Mouse (Mus musculus): Measurements from ENCODE around the gene Slc24a5. TPM values are rescaled to one million over a fixed set of nuclear protein-coding genes. Genes with fewer than 3 reads are reported as not detected.

Slc24a5 gene
- polyA plus RNA-seq, 1 experiment from 2014 or later, result 2.0 TPM

- WGBS, result 39% methylated on average over 4 of the region's 4 CpGs
- Histone ChIP-seq H3K36me3 (ENCODE audit: control insufficient read depth, insufficient read depth) (no peaks in the 10 kb centered on the region), H3K4me2 (ENCODE audit: low read depth, low read length) (no peak overlapping the region), H3K4me3 (ENCODE audit: low read length) (no peak overlapping the region), H3K27me3 (ENCODE audit: control insufficient read depth, insufficient read depth, low read length) (no peaks in the 10 kb centered on the region; the same call in 1 of the 2 replicates), H3K4me1 (ENCODE audit: control insufficient read depth, insufficient read depth, low read length) (peaks cover 7% of the 10 kb centered on the region; the same call in 1 of the 2 replicates), H3K27ac (ENCODE audit: low read length) (no peak overlapping the region), H3K9me3 (replicated peaks; ENCODE audit: control insufficient read depth, low read length) (no peaks in the 10 kb centered on the region), H3K9ac (ENCODE audit: low read length) (no peak overlapping the region)
- ATAC-seq (replicated peaks; ENCODE audit: extremely low read depth, insufficient read depth, low FRiP score), result no peak
Observed at GRCm38 (mm10) chr2:125134113-125134512, 66.2 kb downstream of the Slc24a5 start.

- Histone ChIP-seq H3K36me3 (ENCODE audit: control insufficient read depth, insufficient read depth) (no peaks in the 10 kb centered on the region), H3K4me2 (ENCODE audit: low read depth, low read length) (peak within 1 kb of the TSS; percentile 89), H3K4me1 (ENCODE audit: control insufficient read depth, insufficient read depth, low read length) (peaks cover 7% of the 10 kb centered on the region; the same call in 1 of the 2 replicates), H3K9me3 (replicated peaks; ENCODE audit: control insufficient read depth, low read length) (no peaks in the 10 kb centered on the region), H3K27me3 (ENCODE audit: control insufficient read depth, insufficient read depth, low read length) (no peaks in the 10 kb centered on the region; the same call in 1 of the 2 replicates), H3K9ac (ENCODE audit: low read length) (no peak within 1 kb of the TSS), H3K4me3 (ENCODE audit: low read length) (peak within 1 kb of the TSS; percentile 51), H3K27ac (ENCODE audit: low read length) (no peak within 1 kb of the TSS)
- 2% methylated on average over 39 of the region's 39 CpGs for whole genome bisulfite sequencing
- 0 out of 2 replicates have a peak, but pooled peaks have one; percentile 58 for ATAC-seq (replicated peaks; ENCODE audit: extremely low read depth, insufficient read depth, low FRiP score)
Observed at GRCm38 (mm10) chr2:125135903-125136811, 68.2 kb downstream of the Slc24a5 start, which contains the start of gene Ctxn2. TSS of gene Ctxn2 (plus strand) at chr2:125136692.

GRCm38 (mm10) chr2:125136846-125137245 is 68.9 kb downstream of the Slc24a5 start:
- 26% methylated on average over 7 of the region's 7 CpGs for WGBS
- Histone ChIP-seq H3K9me3 (replicated peaks; ENCODE audit: control insufficient read depth, low read length) (no peaks in the 10 kb centered on the region), H3K9ac (ENCODE audit: low read length) (no peak overlapping the region), H3K4me1 (ENCODE audit: control insufficient read depth, insufficient read depth, low read length) (peaks cover 7% of the 10 kb centered on the region; the same call in 1 of the 2 replicates), H3K4me2 (ENCODE audit: low read depth, low read length) (peak overlapping the region; percentile 89), H3K36me3 (ENCODE audit: control insufficient read depth, insufficient read depth) (no peaks in the 10 kb centered on the region), H3K27me3 (ENCODE audit: control insufficient read depth, insufficient read depth, low read length) (no peaks in the 10 kb centered on the region; the same call in 1 of the 2 replicates), H3K27ac (ENCODE audit: low read length) (no peak overlapping the region), H3K4me3 (ENCODE audit: low read length) (no peak overlapping the region; the same call in 1 of the 2 replicates)
- no peak for ATAC-seq (replicated peaks; ENCODE audit: extremely low read depth, insufficient read depth, low FRiP score)

Other genes with a start within 250 kb of the Slc24a5 start
- gene Myef2, start 55.5 kb downstream of the Slc24a5 start, polyA plus RNA-seq (2015; fragmentation: Nextera tagmentation; extraction: Ambion mirVana), result 47.6 and 51.4 TPM in 2 replicates
- not detected in 2 replicates for gene Ctxn2, start 68.6 kb downstream of the Slc24a5 start, polyA plus RNA-seq (2015; fragmentation: Nextera tagmentation; extraction: Ambion mirVana)
- gene Slc12a1, start 84.4 kb downstream of the Slc24a5 start, polyA plus RNA-seq (2015; fragmentation: Nextera tagmentation; extraction: Ambion mirVana), result not detected in 2 replicates
- 108 and 150 TPM in 2 replicates for gene Dut, start 179.1 kb downstream of the Slc24a5 start, polyA plus RNA-seq (2015; fragmentation: Nextera tagmentation; extraction: Ambion mirVana)

All from heart, embryonic 16.5 days (tissue).